Mouse (Mus musculus) midbrain, postnatal 0 days (tissue): ENCODE measurements around the gene Zkscan16. TPM values are rescaled to one million over a fixed set of nuclear protein-coding genes. Genes with fewer than 3 reads are reported as not detected.

Source experiments
- ATAC-seq: fragments of 200-750 bp; cut with Nextera tagmentation; 2 replicates; pipeline ENCODE4 v1.8.0; 2017; ENCODE audit warnings: moderate number of reproducible peaks, mild to moderate bottlenecking, moderate TSS enrichment, moderate library complexity; ENCODE audit not compliant: low FRiP score
- DNase-seq: peaks from one replicate; pipeline ENCODE4 v3.0.0-alpha.2; 2015; ENCODE audit warnings: low spot score
- H3K27ac ChIP-seq: fragments of 300-500 bp; sonication (generic); 2 replicates; pipeline ENCODE4 v1.5.1; 2014; ENCODE audit warnings: low read depth, mild to moderate bottlenecking, low read length, mixed read lengths
- H3K27me3 ChIP-seq: fragments of 300-500 bp; sonication (generic); 2 replicates; pipeline ENCODE4 v1.6.1; 2014; ENCODE audit warnings: low read length, control low read depth, mixed read lengths; ENCODE audit not compliant: insufficient read depth
- H3K36me3 ChIP-seq: fragments of 300-500 bp; sonication (generic); 2 replicates; pipeline ENCODE4 v1.6.1; 2014; ENCODE audit warnings: low read length, control low read depth, mixed read lengths; ENCODE audit not compliant: insufficient read depth
- H3K4me1 ChIP-seq: fragments of 300-500 bp; sonication (generic); 2 replicates; pipeline ENCODE4 v1.6.1; 2014; ENCODE audit warnings: mild to moderate bottlenecking, control low read depth, antibody characterized with exemption, low read length, mixed read lengths; ENCODE audit not compliant: insufficient read depth
- H3K4me2 ChIP-seq: fragments of 300-500 bp; sonication (generic); 2 replicates; pipeline ENCODE4 v1.6.1; 2014; ENCODE audit warnings: low read depth, mild to moderate bottlenecking, low read length, mixed read lengths; ENCODE audit not compliant: poor library complexity, severe bottlenecking
- H3K4me3 ChIP-seq: fragments of 300-500 bp; sonication (generic); 2 replicates; pipeline ENCODE4 v1.5.1; 2014; ENCODE audit warnings: low read depth, mild to moderate bottlenecking, low read length, moderate library complexity
- H3K9ac ChIP-seq: fragments of 300-500 bp; sonication (generic); replicated peaks from 2 replicates; pipeline ENCODE4 v1.6.1; 2014; ENCODE audit warnings: mild to moderate bottlenecking, low read length, moderate library complexity, mixed read lengths; ENCODE audit not compliant: poor library complexity, severe bottlenecking
- H3K9me3 ChIP-seq: fragments of 300-500 bp; sonication (generic); 2 replicates; pipeline ENCODE4 v1.6.1; 2016; ENCODE audit warnings: low read length, control low read depth
- CTCF ChIP-seq: IDR thresholded peaks from 2 replicates; pipeline ENCODE4 v1.5.1; 2016; ENCODE audit warnings: antibody characterized with exemption, mild to moderate bottlenecking
- WGBS: fragments of 180-500 bp; shearing (Covaris S2); extraction: QIAGEN DNeasy Blood & Tissue Kit; methylation state at CpG from one replicate; pipeline ENCODE4 v1.1.7; 2014; 5-methylcytosine and 5-hydroxymethylcytosine counted together
- polyA plus RNA-seq: library from polyadenylated mRNA; unstranded; fragments of >200 nt; fragmentation: Nextera tagmentation; extraction: Ambion mirVana; gene quantifications from 2 replicates; pipeline ENCODE4 v1.2.1, GENCODE M21; 2015
- total RNA-seq: library from RNA; depleted of rRNA; stranded (reverse); fragments of >200 nt; gene quantifications from 2 replicates; pipeline ENCODE4 v1.2.3, GENCODE M21; 2014; rRNA removed

The Zkscan16 gene
- total and polyA plus RNA-seq, 2 experiments from 2014 or later, result 2.4 to 4.9 TPM

DNA sequence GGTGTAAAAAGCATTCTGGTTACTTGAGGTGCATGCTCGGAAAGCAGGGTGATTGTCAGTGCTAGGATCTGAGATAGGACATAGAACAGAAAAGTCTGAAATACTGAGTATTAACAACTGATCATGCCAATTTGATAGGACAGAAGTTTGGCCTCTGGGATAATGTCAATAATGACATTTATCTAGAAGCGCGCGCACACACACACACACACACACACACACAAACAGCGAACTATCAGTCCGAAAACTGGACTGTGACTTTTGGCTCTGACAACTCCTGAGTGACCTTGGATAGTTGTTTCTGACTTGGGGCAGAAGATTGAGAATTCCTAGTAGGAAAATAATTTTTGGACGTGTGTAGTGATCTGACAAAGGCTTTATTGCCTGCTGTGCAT is 60.4 kb downstream of the Zkscan16 start:
- Histone ChIP-seq H3K4me1 (peaks cover 14% of the 10 kb centered on the region; the same call in 1 of the 2 replicates), H3K4me2 (peak overlapping the region; percentile 64), H3K27me3 (no peaks in the 10 kb centered on the region), H3K27ac (no peak overlapping the region), H3K36me3 (no peaks in the 10 kb centered on the region), H3K9me3 (no peaks in the 10 kb centered on the region), H3K4me3 (peak overlapping the region; percentile 75), H3K9ac (peak overlapping the region; percentile 77)
- TF ChIP-seq CTCF, result no peak
- DNase-seq (no peak), ATAC-seq (no peak)
- 37% methylated on average over 7 of the region's 7 CpGs for WGBS

DNA sequence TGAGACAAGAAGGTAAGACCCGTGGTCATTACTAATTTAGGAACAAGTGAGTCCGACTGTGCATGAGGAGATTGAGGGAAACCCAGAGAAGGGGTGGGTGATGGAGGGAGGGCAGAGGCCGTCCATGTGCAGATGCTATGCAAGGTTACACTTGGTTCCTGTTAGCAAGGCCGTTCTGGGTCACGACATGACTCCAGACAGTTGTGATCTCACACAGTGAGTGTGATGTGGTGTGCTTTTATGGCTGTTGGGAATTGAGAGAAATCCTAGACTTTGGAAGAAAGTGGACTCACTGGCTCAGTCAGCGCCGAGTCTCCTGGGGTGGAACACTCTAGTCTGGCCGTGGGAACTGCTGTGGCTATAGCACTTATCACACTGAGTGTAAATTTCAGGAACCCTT is 62.8 kb downstream of the Zkscan16 start:
- no peak for DNase-seq
- Histone ChIP-seq H3K36me3 (no peaks in the 10 kb centered on the region), H3K4me1 (peaks cover 14% of the 10 kb centered on the region; the same call in 1 of the 2 replicates), H3K4me2 (no peak overlapping the region), H3K9me3 (no peaks in the 10 kb centered on the region), H3K27ac (no peak overlapping the region), H3K27me3 (no peaks in the 10 kb centered on the region), H3K4me3 (no peak overlapping the region), H3K9ac (no peak overlapping the region)
- TF ChIP-seq CTCF, result no peak
- 54% methylated on average over 8 of the region's 8 CpGs for WGBS
- ATAC-seq, result no peak

- WGBS, result 33% methylated on average over 6 of the region's 6 CpGs
- H3K9me3 ChIP-seq, result no peaks in the 10 kb centered on the region
- no peak overlapping the region for H3K4me3 ChIP-seq
- H3K4me1 ChIP-seq, result peaks cover 14% of the 10 kb centered on the region; the same call in 1 of the 2 replicates
- no peaks in the 10 kb centered on the region for H3K36me3 ChIP-seq
- no peak for DNase-seq
- no peak; the same call in 1 of the 2 replicates for TF ChIP-seq CTCF
- no peak for ATAC-seq
- H3K4me2 ChIP-seq, result no peak overlapping the region
- H3K9ac ChIP-seq, result no peak overlapping the region
- H3K27ac ChIP-seq, result no peak overlapping the region
- no peaks in the 10 kb centered on the region for H3K27me3 ChIP-seq
Observed at GRCm38 (mm10) chr4:59007016-59007415, 63.6 kb downstream of the Zkscan16 start.

Other genes with a start within 250 kb of the Zkscan16 start
- gene Olfr267, start 155.9 kb upstream of the Zkscan16 start, total RNA-seq, result 0.99 TPM in 1 of 2 replicates, not detected in the other
- not detected in 2 replicates for gene Olfr267, start 155.9 kb upstream of the Zkscan16 start, polyA plus RNA-seq
- gene Ecpas, start 30.9 kb upstream of the Zkscan16 start, total RNA-seq, result 64.8 and 77.5 TPM in 2 replicates
- 28.4 and 36.8 TPM in 2 replicates for gene Ecpas, start 30.9 kb upstream of the Zkscan16 start, polyA plus RNA-seq
- gene Ptgr1, start 43.5 kb downstream of the Zkscan16 start, total RNA-seq, result 1.9 and 3.4 TPM in 2 replicates
- gene Ptgr1, start 43.5 kb downstream of the Zkscan16 start, polyA plus RNA-seq, result 3.1 and 3.4 TPM in 2 replicates
- gene Dnajc25, start 51.4 kb downstream of the Zkscan16 start, total RNA-seq, result 5.4 and 6.7 TPM in 2 replicates
- 7.5 and 10.6 TPM in 2 replicates for gene Dnajc25, start 51.4 kb downstream of the Zkscan16 start, polyA plus RNA-seq
- gene Gm20503, start 59.6 kb downstream of the Zkscan16 start, total RNA-seq, result not detected in 2 replicates
- 8.2 and 14.1 TPM in 2 replicates for gene Gm20503, start 59.6 kb downstream of the Zkscan16 start, polyA plus RNA-seq
- gene Gng10, start 91.5 kb downstream of the Zkscan16 start, total RNA-seq, result 121 and 126 TPM in 2 replicates
- 239 TPM in 2 replicates for gene Gng10, start 91.5 kb downstream of the Zkscan16 start, polyA plus RNA-seq
- not detected in 2 replicates for gene AI481877, start 195.4 kb downstream of the Zkscan16 start, total RNA-seq
- 0.02 TPM in 1 of 2 replicates, not detected in the other for gene AI481877, start 195.4 kb downstream of the Zkscan16 start, polyA plus RNA-seq
- gene Ugcg, start 245.6 kb downstream of the Zkscan16 start, total RNA-seq, result 68.5 and 76.5 TPM in 2 replicates
- 18.7 and 22.8 TPM in 2 replicates for gene Ugcg, start 245.6 kb downstream of the Zkscan16 start, polyA plus RNA-seq